Mouse (Mus musculus) small intestine, adult 2 months (tissue): ENCODE measurements around the gene Cers5. TPM values are rescaled to one million over a fixed set of nuclear protein-coding genes. Genes with fewer than 3 reads are reported as not detected.

Experiments
- H3K27ac ChIP-seq: fragments of 200-500 bp; 2 replicates; pipeline ENCODE4 v1.5.1; 2012; ENCODE audit warnings: low read depth, low read length, control low read depth, inconsistent platforms; ENCODE audit not compliant: insufficient read depth
- H3K27me3 ChIP-seq: fragments of 200-500 bp; 2 replicates; pipeline ENCODE4 v1.6.1; 2012; ENCODE audit warnings: mild to moderate bottlenecking, moderate library complexity, low read length, inconsistent platforms; ENCODE audit not compliant: control insufficient read depth, insufficient read depth
- H3K36me3 ChIP-seq: fragments of 200-500 bp; 2 replicates; pipeline ENCODE4 v1.6.1; 2012; ENCODE audit warnings: mild to moderate bottlenecking, low read length, control low read depth, inconsistent platforms; ENCODE audit not compliant: control insufficient read depth, insufficient read depth
- H3K4me1 ChIP-seq: fragments of 200-500 bp; 2 replicates; pipeline ENCODE4 v1.6.1; 2012; ENCODE audit warnings: low read length, inconsistent platforms, mixed read lengths; ENCODE audit not compliant: control insufficient read depth, insufficient read depth, insufficient read length
- H3K4me3 ChIP-seq: fragments of 200-500 bp; 2 replicates; pipeline ENCODE4 v1.5.1; 2012; ENCODE audit warnings: low read depth, mild to moderate bottlenecking, control low read depth, inconsistent platforms, low read length, moderate library complexity
- CTCF ChIP-seq: fragments of 200-500 bp; IDR thresholded peaks from 2 replicates; pipeline ENCODE4 v1.5.1; 2012; ENCODE audit warnings: low read depth, mild to moderate bottlenecking, control low read depth, inconsistent platforms, low read length, moderate library complexity, mixed read lengths; ENCODE audit not compliant: insufficient replicate concordance, insufficient read length; ENCODE audit errors: extremely low read depth
- POLR2A ChIP-seq: fragments of 200-500 bp; IDR thresholded peaks from 2 replicates; pipeline ENCODE4 v1.6.1; 2012; ENCODE audit warnings: low read depth, mild to moderate bottlenecking, control low read depth, inconsistent platforms, low read length, moderate library complexity
- WGBS: fragments of 180-500 bp; shearing (Covaris S2); methylation state at CpG from one replicate; pipeline ENCODE4 v1.1.7; 2018; 5-methylcytosine and 5-hydroxymethylcytosine counted together
- polyA plus RNA-seq: library from polyadenylated mRNA; depleted of rRNA; stranded (reverse); fragments of >200 nt; gene quantifications from 2 replicates; pipeline ENCODE4 v1.2.3, GENCODE M21; 2012

Cers5 gene
- polyA plus RNA-seq, 1 experiment, result 8.2 TPM

DNA sequence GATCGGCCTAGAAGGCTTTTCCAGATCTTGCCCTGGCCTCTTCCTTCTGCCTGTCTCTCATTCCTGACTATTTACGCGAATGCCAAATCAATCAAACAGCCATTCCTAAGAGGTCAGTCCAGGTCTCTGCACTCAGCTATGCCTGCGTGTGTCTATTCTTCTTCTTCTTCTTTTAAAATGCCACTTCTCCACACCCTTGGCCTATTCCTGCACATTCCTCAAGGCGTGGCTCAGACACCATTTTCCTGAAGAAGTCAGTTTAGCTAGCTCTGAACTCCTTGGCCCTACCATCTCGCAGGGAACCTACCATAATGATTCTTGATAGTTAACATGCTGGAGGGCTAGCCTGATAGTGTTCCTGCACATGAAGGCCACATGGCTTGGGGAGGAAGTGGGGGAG is 27.0 kb upstream of the Cers5 start:
- Histone ChIP-seq H3K36me3 (peaks cover 79% of the 10 kb centered on the region), H3K27ac (no peak overlapping the region), H3K4me1 (no peaks in the 10 kb centered on the region), H3K27me3 (no peaks in the 10 kb centered on the region), H3K4me3 (no peak overlapping the region)
- 79% methylated on average over 6 of the region's 6 CpGs for WGBS
- no peak for TF ChIP-seq POLR2A
- no peak for TF ChIP-seq CTCF

DNA sequence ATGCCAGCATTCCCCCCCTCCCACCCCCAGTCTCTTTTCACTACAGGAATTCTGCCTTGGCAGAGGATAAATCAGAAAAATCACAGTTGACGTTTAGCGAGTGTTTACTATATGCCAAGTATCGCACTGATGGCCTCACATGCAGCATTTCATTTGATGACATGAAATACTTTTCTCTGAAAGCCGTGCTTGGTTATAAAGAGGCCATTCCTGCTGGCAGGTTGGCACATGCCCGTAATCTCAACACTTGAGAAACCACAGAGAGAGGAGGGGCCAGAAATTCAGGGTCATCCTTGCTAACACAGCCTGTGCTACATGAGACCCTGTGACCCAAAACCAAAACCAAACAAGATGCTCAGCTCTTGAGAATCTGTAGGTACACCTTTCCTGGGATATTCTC is 25.2 kb upstream of the Cers5 start:
- TF ChIP-seq CTCF (no peak), POLR2A (no peak)
- H3K4me3 ChIP-seq, result no peak overlapping the region
- H3K4me1 ChIP-seq, result no peaks in the 10 kb centered on the region
- H3K36me3 ChIP-seq, result peaks cover 83% of the 10 kb centered on the region
- H3K27ac ChIP-seq, result no peak overlapping the region
- no peaks in the 10 kb centered on the region for H3K27me3 ChIP-seq
- 80% methylated on average over 5 of the region's 5 CpGs for WGBS

GRCm38 (mm10) chr15:99796735-99797134 is 24.1 kb upstream of the Cers5 start:
- 89% methylated on average over 9 of the region's 9 CpGs for WGBS
- H3K36me3 ChIP-seq, result peaks cover 85% of the 10 kb centered on the region

DNA sequence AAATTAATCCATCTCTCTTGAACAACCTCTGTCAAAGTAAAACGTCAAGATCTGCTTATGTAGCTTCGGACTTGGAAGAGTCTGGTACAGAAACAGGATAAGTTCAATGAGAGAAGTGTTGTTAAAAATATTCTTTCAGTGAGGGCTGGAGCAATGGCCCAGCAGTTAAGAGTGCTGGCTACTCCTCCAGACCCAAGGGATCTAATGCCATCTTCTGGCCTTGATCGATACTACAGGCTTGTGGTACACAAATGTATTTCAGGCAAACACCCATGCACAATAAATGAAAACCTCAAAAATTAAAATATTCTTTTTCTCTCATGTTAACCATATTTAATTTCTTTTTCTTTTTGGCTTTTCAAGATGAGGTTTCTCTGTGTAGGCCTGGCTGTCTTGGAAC is 23.4 kb upstream of the Cers5 start:
- H3K27me3 ChIP-seq, result no peaks in the 10 kb centered on the region
- H3K4me3 ChIP-seq, result no peak overlapping the region
- TF ChIP-seq CTCF, result no peak
- no peak for TF ChIP-seq POLR2A
- no peaks in the 10 kb centered on the region for H3K4me1 ChIP-seq
- 80% methylated on average over 3 of the region's 3 CpGs for WGBS
- H3K36me3 ChIP-seq, result peaks cover 86% of the 10 kb centered on the region
- no peak overlapping the region for H3K27ac ChIP-seq

More at GRCm38 (mm10) chr15:99796735-99797134, 24.1 kb upstream of the Cers5 start:
- no peak overlapping the region for H3K4me3 ChIP-seq
- no peaks in the 10 kb centered on the region for H3K4me1 ChIP-seq
- TF ChIP-seq CTCF, result no peak
- no peak overlapping the region for H3K27ac ChIP-seq
- no peaks in the 10 kb centered on the region for H3K27me3 ChIP-seq

DNA sequence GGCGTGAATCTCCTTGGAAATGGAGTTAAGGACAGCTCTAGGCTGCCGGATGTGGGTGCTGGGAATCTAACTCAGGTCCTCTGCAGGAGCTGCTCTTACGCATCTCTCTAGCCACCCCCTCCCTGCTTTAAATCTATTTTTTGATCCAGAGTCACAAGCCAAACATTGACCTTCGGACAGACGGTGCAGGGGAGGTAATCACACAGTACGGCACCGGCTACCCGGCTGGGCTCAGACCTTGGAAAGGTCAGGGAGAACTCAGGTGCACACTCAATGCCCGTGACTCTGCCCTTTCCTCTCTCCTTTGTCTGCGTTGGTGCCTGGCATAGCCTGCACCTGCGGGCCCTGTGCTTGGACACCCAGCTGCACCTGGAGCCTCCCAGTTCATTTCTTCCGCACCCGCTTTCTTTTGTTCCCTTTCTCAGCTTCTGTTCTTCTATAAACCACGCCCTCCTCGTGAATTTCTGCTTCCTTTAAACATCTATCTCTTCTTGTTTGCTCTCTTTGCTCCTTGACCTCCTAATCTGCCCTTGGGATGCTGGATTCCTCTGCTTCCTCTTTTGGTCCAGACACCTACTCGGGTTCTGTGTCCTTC is 19.6 kb upstream of the Cers5 start:
- Histone ChIP-seq H3K36me3 (peaks cover 83% of the 10 kb centered on the region), H3K27me3 (no peaks in the 10 kb centered on the region), H3K27ac (no peak overlapping the region), H3K4me3 (no peak overlapping the region), H3K4me1 (no peaks in the 10 kb centered on the region)
- TF ChIP-seq CTCF (no peak), POLR2A (no peak)
- WGBS, result 82% methylated on average over 16 of the region's 16 CpGs

- H3K36me3 ChIP-seq, result peaks cover 84% of the 10 kb centered on the region
- no peaks in the 10 kb centered on the region for H3K4me1 ChIP-seq
- WGBS, result 34% methylated on average over 3 of the region's 3 CpGs
- no peak for TF ChIP-seq POLR2A
- no peak for TF ChIP-seq CTCF
- no peak overlapping the region for H3K27ac ChIP-seq
- no peaks in the 10 kb centered on the region for H3K27me3 ChIP-seq
- H3K4me3 ChIP-seq, result no peak overlapping the region
Measured at GRCm38 (mm10) chr15:99791003-99791402, 18.3 kb upstream of the Cers5 start.

- Histone ChIP-seq H3K36me3 (peaks cover 86% of the 10 kb centered on the region), H3K27me3 (no peaks in the 10 kb centered on the region), H3K27ac (no peak overlapping the region), H3K4me3 (no peak overlapping the region), H3K4me1 (no peaks in the 10 kb centered on the region)
- TF ChIP-seq POLR2A (no peak), CTCF (no peak)
- 95% methylated on average over 6 of the region's 6 CpGs for WGBS
Measured at GRCm38 (mm10) chr15:99790464-99790863, 17.8 kb upstream of the Cers5 start.
